Mouse (Mus musculus) mouse embryonic stem cell (cell line): ENCODE measurements at regions not wholly inside any gene's neighbourhood (a gene's known extent, or its start where the extent isn't known, plus 50 kb on each side); places are given as distances from the start of the nearest gene placed in this dataset.

ENCODE experiments used
- in situ Hi-C, 2 experiments: fragments of 300-500 bp; cut with MboI; formaldehyde crosslinking; loops; 1 replicate in 1 of 2; 3 replicates in 1 of 2; pipeline ENCODE4 v1.14.3; 2019 to 2020; ENCODE audit warnings: low sequenced_read_pairs in 2 of 2, low pct_unique_long_range_greater_than_20kb in 1 of 2, mixed read lengths in 1 of 2; ENCODE audit not compliant: unreplicated experiment in 1 of 2

DNA sequence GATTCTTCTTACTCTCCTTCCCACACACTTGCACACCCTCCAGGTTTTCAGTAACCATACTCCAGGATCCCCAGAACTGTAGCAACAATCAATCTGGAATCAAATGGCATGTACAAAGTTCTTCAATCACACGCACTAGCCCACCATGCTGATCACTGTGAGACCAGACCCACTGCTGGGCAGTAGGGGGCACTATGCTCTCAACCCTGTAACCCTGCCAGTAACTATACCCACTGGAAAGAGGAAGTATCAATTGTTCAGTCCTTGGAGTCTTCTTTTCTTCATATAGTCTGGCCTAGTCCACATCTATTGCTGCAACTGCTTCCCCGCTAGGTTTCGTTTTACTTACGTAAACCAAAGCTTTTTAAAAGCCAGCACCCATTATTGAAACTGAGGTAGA, 197.8 kb upstream of the Thbs1 start:
- in situ Hi-C loops, result loop anchor here in 1 of 2 experiments (25.0 kb wide), 2 partner anchors 198 to 323 kb away; partner anchors contain the start of gene Thbs1

DNA sequence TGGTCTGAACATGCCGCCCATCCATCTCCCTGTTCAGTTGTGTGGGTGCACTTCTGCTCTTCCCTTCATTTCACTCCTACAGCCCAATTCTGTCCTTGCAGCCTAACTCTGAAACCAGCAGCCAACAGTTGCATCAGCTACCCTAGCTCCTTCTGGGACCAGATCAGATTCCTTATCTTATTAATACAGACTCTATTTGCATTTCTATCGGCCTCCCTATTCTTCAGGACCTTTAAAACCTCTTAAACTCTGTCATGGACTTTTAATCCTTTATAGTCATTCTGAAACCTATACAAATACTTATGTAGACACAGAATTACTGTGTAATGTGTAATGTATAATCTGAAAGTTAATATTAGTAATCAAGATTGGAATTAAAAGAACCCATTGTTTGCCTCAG, 195.9 kb upstream of the Thbs1 start:
- in situ Hi-C loops, result loop anchor here in 1 of 2 experiments (25.0 kb wide), 2 partner anchors 196 to 321 kb away; partner anchors contain the start of gene Thbs1

DNA sequence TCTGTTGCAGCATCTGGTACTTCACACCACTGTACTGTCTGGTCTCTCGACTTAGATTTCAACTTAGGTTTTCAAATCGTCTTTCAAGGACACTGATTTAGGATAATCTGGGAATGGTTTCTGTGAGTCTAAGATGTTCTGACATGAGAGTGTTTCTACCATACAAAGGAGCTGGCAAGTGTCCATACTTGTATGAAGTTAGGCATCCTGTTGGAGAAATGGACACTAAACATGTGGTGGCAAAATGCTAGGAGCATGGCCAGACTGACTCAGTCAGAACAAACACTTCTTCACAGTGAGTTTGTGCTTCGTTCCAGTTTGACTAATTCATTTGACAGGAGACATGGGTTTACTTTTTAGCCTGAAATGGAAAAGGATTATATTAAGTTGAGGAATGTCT, 194.5 kb upstream of the Thbs1 start:
- in situ Hi-C loops, result loop anchor here in 1 of 2 experiments (25.0 kb wide), 2 partner anchors 195 to 320 kb away; partner anchors contain the start of gene Thbs1

- in situ Hi-C loops, result loop anchor here in 1 of 2 experiments (25.0 kb wide), 2 partner anchors 187 to 312 kb away; partner anchors contain the start of gene Thbs1
Measured at GRCm38 (mm10) chr2:117924877-117925276, 186.8 kb upstream of the Thbs1 start.

GRCm38 (mm10) chr2:117925412-117925811, 186.3 kb upstream of the Thbs1 start:
- in situ Hi-C loops, result no loop called here

DNA sequence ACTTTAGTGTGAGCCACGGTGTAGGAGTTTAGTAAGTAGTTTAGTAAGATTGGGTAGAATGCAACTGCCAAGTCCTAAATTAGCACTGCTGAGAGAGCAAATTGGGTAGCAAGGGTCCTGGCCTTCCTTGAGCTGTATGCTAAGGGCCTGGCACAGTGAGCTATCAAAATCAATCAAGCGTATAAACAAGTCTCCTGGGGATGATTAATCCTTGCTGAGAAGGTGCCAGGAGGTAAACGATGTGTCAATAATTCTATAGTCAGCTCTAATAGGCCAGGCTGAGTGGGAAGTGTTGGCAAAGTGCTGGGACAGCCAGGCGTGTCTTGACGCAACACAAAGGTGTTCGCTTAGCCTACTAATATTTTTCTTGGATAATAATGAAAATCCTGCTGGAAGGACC, 183.6 kb upstream of the Thbs1 start:
- in situ Hi-C loops, result no loop called here

DNA sequence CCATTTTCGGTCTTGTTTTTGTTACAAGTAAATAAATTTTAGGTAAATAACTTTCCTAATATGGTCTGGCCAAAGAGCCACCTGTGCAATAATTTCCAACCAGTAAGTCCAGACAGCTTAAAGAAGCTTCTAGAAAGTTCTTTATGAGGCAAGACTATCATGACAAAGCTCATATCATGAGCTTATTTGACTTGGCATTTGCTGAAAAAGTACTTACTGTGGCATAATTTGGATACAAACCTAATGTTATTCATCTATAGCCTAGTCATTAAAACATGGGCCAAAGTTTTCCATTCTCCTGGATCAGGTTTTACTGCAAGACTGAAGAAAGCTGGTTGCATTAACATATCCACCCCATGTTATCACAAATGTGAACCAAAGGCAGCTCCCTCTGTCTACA, 182.1 kb upstream of the Thbs1 start:
- in situ Hi-C loops, result no loop called here

- in situ Hi-C loops, result no loop called here
Measured at GRCm38 (mm10) chr2:117930895-117931537, 180.7 kb upstream of the Thbs1 start.

DNA sequence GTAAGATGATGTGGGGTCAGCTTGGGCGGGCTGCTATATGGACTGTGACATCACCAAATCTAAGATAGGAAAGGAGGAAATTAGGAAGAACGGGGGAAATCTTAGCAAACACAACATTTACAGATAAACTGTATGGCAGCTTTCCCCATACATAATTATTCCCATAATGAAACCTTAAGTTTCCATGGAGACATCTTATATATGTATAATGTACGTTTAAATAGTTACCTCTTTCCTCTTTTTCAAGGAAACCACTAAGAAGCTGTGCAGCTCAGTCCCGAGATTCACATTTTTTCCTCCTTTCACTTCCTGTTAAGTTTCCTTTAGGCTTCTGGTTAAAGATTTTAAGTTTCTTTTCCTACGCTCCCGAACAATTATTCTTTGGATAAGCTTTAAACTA, 175.1 kb upstream of the Thbs1 start:
- in situ Hi-C loops, result no loop called here

DNA sequence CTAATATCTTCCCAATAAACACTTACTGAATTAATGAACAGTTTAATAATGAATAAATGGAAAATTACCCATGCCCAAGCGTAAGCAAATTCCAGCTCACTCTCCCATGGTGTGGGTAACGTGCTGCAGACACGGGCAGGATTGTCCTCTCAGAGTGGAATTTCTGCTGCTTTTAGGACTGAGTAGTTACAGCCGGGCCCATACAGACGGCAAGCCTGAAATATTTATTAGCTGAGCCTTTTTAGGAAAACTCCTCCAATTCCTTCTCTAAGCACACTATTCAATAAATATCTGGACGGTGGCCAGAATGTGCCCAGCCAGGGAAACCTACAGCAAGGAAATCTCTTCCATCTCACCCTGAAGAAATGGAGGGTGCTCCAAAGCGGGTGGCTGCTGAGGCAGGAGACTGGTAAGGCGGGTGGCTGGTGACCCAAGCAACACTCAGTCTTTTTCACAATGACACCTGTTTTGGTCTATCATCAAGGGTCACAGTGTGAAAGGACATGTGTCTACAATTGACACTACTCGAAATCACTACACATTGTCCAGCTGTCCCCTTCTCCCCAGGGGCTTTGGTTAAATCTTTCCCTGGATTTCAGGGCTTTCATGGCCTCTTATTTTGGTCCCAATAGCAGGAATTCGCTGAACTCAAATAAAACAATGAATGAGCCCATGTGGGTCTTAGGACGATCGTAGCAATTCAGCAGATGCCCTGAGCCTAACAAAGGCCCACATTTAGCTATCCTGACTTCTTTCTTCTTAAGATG, 173.2 kb upstream of the Thbs1 start:
- in situ Hi-C loops, result no loop called here

- in situ Hi-C loops, result no loop called here
Measured at GRCm38 (mm10) chr2:117941517-117942096, 170.1 kb upstream of the Thbs1 start.

GRCm38 (mm10) chr2:117943666-117944065, 168.0 kb upstream of the Thbs1 start:
- in situ Hi-C loops, result no loop called here

DNA sequence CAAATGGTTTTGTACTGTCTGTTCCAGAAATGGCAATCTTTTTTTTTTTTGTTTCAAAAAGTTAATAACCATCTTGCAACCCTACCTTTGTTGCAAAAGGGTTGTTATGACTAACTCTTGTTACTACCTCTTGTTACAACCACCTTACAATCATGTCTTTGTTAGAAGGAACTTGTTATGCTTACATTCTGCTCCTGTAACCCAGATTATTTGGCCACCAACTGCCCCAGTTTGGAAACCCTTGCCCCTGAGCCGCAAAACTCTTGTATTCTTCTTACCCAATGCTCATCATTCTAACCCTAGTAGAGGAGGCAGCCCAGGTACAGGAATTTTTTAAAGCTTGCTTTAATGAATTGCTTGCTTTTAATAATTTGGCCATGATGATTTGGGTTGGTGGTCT, 167.4 kb upstream of the Thbs1 start:
- in situ Hi-C loops, result no loop called here

DNA sequence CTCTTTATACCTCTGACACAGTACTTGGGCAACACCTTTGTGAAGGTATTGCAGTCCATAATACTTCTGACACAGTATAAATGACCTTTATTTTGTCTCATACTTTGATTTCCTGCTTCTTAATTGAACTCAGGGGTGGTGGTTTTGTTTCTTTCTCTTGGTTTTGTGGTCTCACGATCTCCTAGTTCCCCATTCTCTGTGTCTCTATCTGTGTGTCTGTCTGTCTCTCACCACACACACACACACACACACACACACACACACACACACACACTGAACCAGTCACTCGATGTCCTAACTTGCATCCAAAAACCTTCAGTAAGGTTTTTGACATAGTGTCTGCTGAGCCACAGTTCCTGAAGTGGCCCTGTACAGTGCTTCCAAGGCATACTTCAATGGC, 166.7 kb upstream of the Thbs1 start:
- in situ Hi-C loops, result no loop called here

GRCm38 (mm10) chr2:117950431-117951336, 161.0 kb upstream of the Thbs1 start:
- in situ Hi-C loops, result no loop called here

DNA sequence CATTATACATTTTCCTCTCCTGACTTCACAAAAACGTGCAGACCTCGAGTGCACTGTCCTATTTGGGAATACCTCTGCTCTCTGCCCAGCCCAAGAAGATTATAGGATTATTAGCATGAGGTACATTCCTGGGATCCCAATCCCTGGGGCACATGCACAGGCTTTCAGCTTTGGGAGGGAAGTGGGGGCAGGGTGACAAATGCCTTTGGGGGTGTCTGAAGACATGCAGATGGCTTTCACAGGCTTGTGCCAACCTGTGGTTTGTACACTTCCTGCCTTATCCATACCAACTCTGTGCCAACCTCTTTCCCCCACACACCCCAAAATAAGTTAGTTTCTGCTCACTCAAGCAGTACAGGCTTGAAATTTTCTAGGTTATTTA, 160.3 kb upstream of the Thbs1 start:
- in situ Hi-C loops, result no loop called here

DNA sequence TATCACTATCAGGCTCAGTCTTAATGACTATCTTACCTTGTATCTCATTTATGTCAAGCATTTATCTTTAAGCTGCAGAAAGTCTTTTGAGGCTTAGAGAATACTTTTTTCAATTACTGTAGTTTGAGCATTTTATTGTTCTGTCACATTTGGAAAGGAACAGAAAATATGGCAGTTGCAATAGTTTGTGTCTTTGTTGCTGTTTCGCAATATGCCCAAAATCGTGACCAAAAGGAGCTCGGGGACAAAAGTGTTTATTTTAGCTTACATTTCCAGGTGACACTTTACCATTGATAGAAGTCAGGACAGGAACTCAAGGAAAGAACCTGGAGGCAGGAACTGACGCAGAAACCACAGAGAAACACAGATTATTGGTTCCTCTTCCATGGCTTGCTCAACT, 152.9 kb upstream of the Thbs1 start:
- in situ Hi-C loops, result no loop called here

DNA sequence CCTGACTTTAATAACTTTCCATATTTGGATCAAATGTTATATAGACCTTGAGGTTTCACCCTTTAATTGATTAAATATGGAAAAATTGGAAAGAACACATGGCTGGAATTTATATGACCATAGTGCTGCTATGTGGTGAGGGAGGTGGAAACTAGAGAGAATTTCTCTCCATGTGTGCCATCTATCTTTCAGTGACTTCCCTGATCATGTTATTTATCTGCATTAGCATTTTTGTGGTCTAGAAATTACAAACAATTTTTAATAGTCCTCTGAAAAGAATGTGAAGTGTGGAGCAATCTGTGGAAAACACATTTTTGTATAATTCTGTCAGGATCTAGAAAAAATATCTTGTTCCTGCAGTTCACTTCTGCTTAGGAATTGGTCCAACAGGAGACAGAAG, 152.2 kb upstream of the Thbs1 start:
- in situ Hi-C loops, result no loop called here

GRCm38 (mm10) chr2:117962531-117962930, 149.1 kb upstream of the Thbs1 start:
- in situ Hi-C loops, result no loop called here
